16 mouse cellular contexts compared by ENCODE assay signal in genomic region chr9:42106305-42106704, GRCm38 (mm10).
"Had no signal": no experiment of that assay in that cellular context is flagged by ENCODE, and none has a peak within 500 bp of the region (broad histone marks: within the 10 kb centered on the region; RNA-seq: fewer than 3 reads in every experiment).

No protein-coding gene starts in this region.

- DNase-seq: lung, adult 2 months; lung, postnatal 14 days; lung, postnatal 36 days; right cerebral cortex, postnatal 14 days; thymus, adult 2 months; thymus, postnatal 25 days; thymus, postnatal 4 days had no signal

- H3K36me3 ChIP-seq: lung, embryonic 15.5 days; midbrain, embryonic 13.5 days; midbrain, embryonic 15.5 days; neural tube, embryonic 12.5 days; stomach, embryonic 15.5 days had no signal

- H3K4me1 ChIP-seq: megakaryocyte, embryonic 14.5 days; midbrain, embryonic 13.5 days had no signal

- H3K27ac ChIP-seq: lung, embryonic 15.5 days; macrophage; midbrain, embryonic 13.5 days; midbrain, embryonic 15.5 days; neural tube, embryonic 12.5 days; stomach, embryonic 15.5 days; stomach, postnatal 0 days had no signal

- H3K27me3 ChIP-seq: lung, embryonic 15.5 days; megakaryocyte, embryonic 14.5 days; midbrain, embryonic 13.5 days; midbrain, embryonic 15.5 days; neural tube, embryonic 12.5 days; stomach, embryonic 15.5 days had no signal

- H3K4me3 ChIP-seq: lung, embryonic 15.5 days; megakaryocyte, embryonic 14.5 days; midbrain, embryonic 13.5 days; midbrain, embryonic 15.5 days; neural tube, embryonic 12.5 days; stomach, embryonic 15.5 days had no signal

- ATAC-seq: lung, postnatal 0 days; midbrain, embryonic 13.5 days; midbrain, embryonic 15.5 days had no signal
